In the genomic region with DNA sequence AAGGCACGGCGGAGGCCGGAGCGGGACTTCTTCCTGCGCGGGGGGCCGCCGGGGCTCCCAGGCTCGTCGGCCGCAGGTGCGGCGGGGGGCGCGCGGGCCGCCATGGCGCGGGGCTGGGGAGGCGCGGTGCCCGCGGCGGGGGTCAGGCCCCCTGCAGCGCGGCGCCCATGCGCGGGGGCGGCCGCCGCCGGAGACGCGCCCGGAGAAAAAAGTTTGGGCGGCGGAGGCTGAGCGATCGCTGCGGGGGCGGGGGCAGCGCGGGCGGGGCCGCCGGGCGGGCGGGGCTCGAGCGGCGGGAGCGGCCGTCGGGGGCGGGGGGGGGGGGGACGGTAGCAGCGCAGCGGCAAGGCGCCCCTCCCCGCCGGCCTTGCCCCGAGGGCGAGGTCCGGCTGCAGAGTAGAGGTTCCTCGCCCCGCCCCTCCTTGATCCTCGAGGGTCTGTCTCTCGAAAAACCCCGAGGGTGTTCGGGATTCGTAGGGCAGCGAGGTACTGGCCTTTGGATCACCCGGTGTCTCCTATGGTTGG, we compare ENCODE assay signal across 7 mouse cellular contexts. TPM values are rescaled to one million over a fixed set of nuclear protein-coding genes. Genes with fewer than 3 reads are reported as not detected.
A peak's percentile ranks its signal among the peaks of the same experiment; 100 is the strongest.
DNase-seq lines count a peak whose midpoint lies in the region; ATAC-seq lines count a peak whose summit lies in the region.

No protein-coding gene starts in this region.

- H3K27ac ChIP-seq in neural tube, embryonic 11.5 days (ENCODE audit: low read depth, low read length), result no peak overlapping the region
- H3K27ac ChIP-seq in embryonic facial prominence, embryonic 14.5 days (replicated peaks; ENCODE audit: low read depth, low read length), result peak overlapping the region; percentile 48; the same call in 1 of the 2 replicates
- H3K27ac ChIP-seq in kidney, embryonic 14.5 days (ENCODE audit: low read depth, low read length), result no peak overlapping the region
- H3K27ac ChIP-seq in midbrain, embryonic 13.5 days, result no peak overlapping the region

- H3K9me3 ChIP-seq in neural tube, embryonic 11.5 days (ENCODE audit: control insufficient read depth, low read length), result no peaks in the 10 kb centered on the region
- H3K9me3 ChIP-seq in embryonic facial prominence, embryonic 14.5 days (ENCODE audit: control insufficient read depth, low read length), result no peaks in the 10 kb centered on the region
- no peaks in the 10 kb centered on the region for H3K9me3 ChIP-seq in kidney, embryonic 14.5 days (ENCODE audit: control insufficient read depth, low read length)
- no peaks in the 10 kb centered on the region for H3K9me3 ChIP-seq in midbrain, embryonic 13.5 days

- peak overlapping the region; percentile 97 for H3K4me2 ChIP-seq in neural tube, embryonic 11.5 days (ENCODE audit: low read depth)
- peak overlapping the region; percentile 90 for H3K4me2 ChIP-seq in embryonic facial prominence, embryonic 14.5 days (ENCODE audit: low read depth, low read length)
- peak overlapping the region; percentile 99 for H3K4me2 ChIP-seq in kidney, embryonic 14.5 days (replicated peaks; ENCODE audit: low read depth, low read length)
- H3K4me2 ChIP-seq in midbrain, embryonic 13.5 days (replicated peaks), result peak overlapping the region; percentile 97

- no peak for ATAC-seq in neural tube, embryonic 11.5 days (ENCODE audit: insufficient read depth, low FRiP score, low TSS enrichment)
- ATAC-seq in embryonic facial prominence, embryonic 14.5 days (ENCODE audit: low read depth), result no peak
- no peak for ATAC-seq in kidney, embryonic 14.5 days (ENCODE audit: low FRiP score, low TSS enrichment)
- ATAC-seq in midbrain, embryonic 13.5 days, result no peak

- no peaks in the 10 kb centered on the region for H3K36me3 ChIP-seq in neural tube, embryonic 11.5 days (ENCODE audit: control insufficient read depth, insufficient read depth, low read length)
- H3K36me3 ChIP-seq in embryonic facial prominence, embryonic 14.5 days (ENCODE audit: control insufficient read depth, insufficient read depth, low read length), result no peaks in the 10 kb centered on the region
- H3K36me3 ChIP-seq in kidney, embryonic 14.5 days (ENCODE audit: control insufficient read depth, insufficient read depth, low read length), result no peaks in the 10 kb centered on the region
- no peaks in the 10 kb centered on the region for H3K36me3 ChIP-seq in midbrain, embryonic 13.5 days

- 0% methylated on average over 41 of the region's 74 CpGs for WGBS in neural tube, embryonic 11.5 days
- WGBS in embryonic facial prominence, embryonic 14.5 days, result 0% methylated on average over 6 of the region's 74 CpGs
- 2% methylated on average over 39 of the region's 74 CpGs for WGBS in kidney, embryonic 14.5 days
- WGBS in midbrain, embryonic 13.5 days, result under 1% methylated on average over 46 of the region's 74 CpGs

- peaks cover 41% of the 10 kb centered on the region for H3K27me3 ChIP-seq in neural tube, embryonic 11.5 days (ENCODE audit: control insufficient read depth, insufficient read depth, low read length)
- H3K27me3 ChIP-seq in embryonic facial prominence, embryonic 14.5 days (replicated peaks; ENCODE audit: control insufficient read depth, insufficient read depth, low read length), result peaks cover 40% of the 10 kb centered on the region
- H3K27me3 ChIP-seq in kidney, embryonic 14.5 days (ENCODE audit: control insufficient read depth, insufficient read depth, low read length), result peaks cover 23% of the 10 kb centered on the region
- H3K27me3 ChIP-seq in midbrain, embryonic 13.5 days, result peaks cover 65% of the 10 kb centered on the region

- peak overlapping the region; percentile 65 for H3K4me3 ChIP-seq in neural tube, embryonic 11.5 days (ENCODE audit: low read depth, low read length)
- peak overlapping the region; percentile 57 for H3K4me3 ChIP-seq in embryonic facial prominence, embryonic 14.5 days (ENCODE audit: low read depth, low read length)
- H3K4me3 ChIP-seq in kidney, embryonic 14.5 days (ENCODE audit: low read length), result peak overlapping the region; percentile 58
- peak overlapping the region; percentile 55 for H3K4me3 ChIP-seq in midbrain, embryonic 13.5 days (replicated peaks)

- DNase-seq in neural tube, embryonic 11.5 days (ENCODE audit: low spot score), result no peak
- no peak for DNase-seq in neural tube, embryonic 10.5 days (ENCODE audit: extremely low spot score, low spot score)
- no peak for DNase-seq in embryonic facial prominence, embryonic 14.5 days (ENCODE audit: low spot score)
- DNase-seq in T-cell, adult 2 months (ENCODE audit: low spot score), result no peak
- no peak for DNase-seq in right cerebral cortex, postnatal 36 days (ENCODE audit: low spot score in 2 of 2)

- peaks cover 12% of the 10 kb centered on the region for H3K4me1 ChIP-seq in neural tube, embryonic 11.5 days (ENCODE audit: control insufficient read depth, insufficient read depth, low read length)
- H3K4me1 ChIP-seq in embryonic facial prominence, embryonic 14.5 days (ENCODE audit: control insufficient read depth, insufficient read depth, low read length), result peaks cover 18% of the 10 kb centered on the region
- H3K4me1 ChIP-seq in kidney, embryonic 14.5 days (ENCODE audit: control insufficient read depth, insufficient read depth, low read length), result peaks cover 26% of the 10 kb centered on the region
- H3K4me1 ChIP-seq in midbrain, embryonic 13.5 days (replicated peaks), result peaks cover 33% of the 10 kb centered on the region

- peak overlapping the region; percentile 63 for H3K9ac ChIP-seq in neural tube, embryonic 11.5 days (ENCODE audit: low read length)
- H3K9ac ChIP-seq in embryonic facial prominence, embryonic 14.5 days (ENCODE audit: low read depth, low read length), result peak overlapping the region; percentile 74
- H3K9ac ChIP-seq in kidney, embryonic 14.5 days (ENCODE audit: low read depth, low read length), result peak overlapping the region; percentile 73
- peak overlapping the region; percentile 72 for H3K9ac ChIP-seq in midbrain, embryonic 13.5 days (replicated peaks)

RNA-seq across cellular contexts. Expression of gene C77080, which starts 12.9 kb away (rescaled TPM):
- polyA plus RNA-seq in neural tube, embryonic 11.5 days (2014; fragmentation: Nextera tagmentation; extraction: Ambion mirVana), result 3.9 and 4.3 TPM in 2 replicates
- 6.1 and 6.2 TPM in 2 replicates for polyA plus RNA-seq in embryonic facial prominence, embryonic 14.5 days (2014; fragmentation: Nextera tagmentation; extraction: Ambion mirVana)
- 7.3 and 7.8 TPM in 2 replicates for polyA plus RNA-seq in kidney, embryonic 14.5 days (2014; fragmentation: Nextera tagmentation; extraction: Ambion mirVana)
- polyA plus RNA-seq in midbrain, embryonic 13.5 days (2015; fragmentation: Nextera tagmentation; extraction: Ambion mirVana), result 5.1 and 5.4 TPM in 2 replicates

RNA-seq across cellular contexts. Expression of gene Sync, which starts 39.1 kb away (rescaled TPM):
- polyA plus RNA-seq in neural tube, embryonic 11.5 days (2014; fragmentation: Nextera tagmentation; extraction: Ambion mirVana), result 1.3 and 1.6 TPM in 2 replicates
- polyA plus RNA-seq in embryonic facial prominence, embryonic 14.5 days (2014; fragmentation: Nextera tagmentation; extraction: Ambion mirVana), result 7.9 and 11.7 TPM in 2 replicates
- polyA plus RNA-seq in kidney, embryonic 14.5 days (2014; fragmentation: Nextera tagmentation; extraction: Ambion mirVana), result 0.63 and 0.84 TPM in 2 replicates
- polyA plus RNA-seq in midbrain, embryonic 13.5 days (2015; fragmentation: Nextera tagmentation; extraction: Ambion mirVana), result 0.27 and 0.67 TPM in 2 replicates

RNA-seq across cellular contexts. Expression of gene Yars, which starts 58.7 kb away (rescaled TPM):
- polyA plus RNA-seq in neural tube, embryonic 11.5 days (2014; fragmentation: Nextera tagmentation; extraction: Ambion mirVana), result 103 and 115 TPM in 2 replicates
- polyA plus RNA-seq in embryonic facial prominence, embryonic 14.5 days (2014; fragmentation: Nextera tagmentation; extraction: Ambion mirVana), result 74.9 and 78.3 TPM in 2 replicates
- polyA plus RNA-seq in kidney, embryonic 14.5 days (2014; fragmentation: Nextera tagmentation; extraction: Ambion mirVana), result 68.4 and 92.6 TPM in 2 replicates
- polyA plus RNA-seq in midbrain, embryonic 13.5 days (2015; fragmentation: Nextera tagmentation; extraction: Ambion mirVana), result 102 and 115 TPM in 2 replicates

RNA-seq across cellular contexts. Expression of gene S100pbp, which starts 58.8 kb away (rescaled TPM):
- polyA plus RNA-seq in neural tube, embryonic 11.5 days (2014; fragmentation: Nextera tagmentation; extraction: Ambion mirVana), result 21.3 and 21.5 TPM in 2 replicates
- 12.6 and 15.5 TPM in 2 replicates for polyA plus RNA-seq in embryonic facial prominence, embryonic 14.5 days (2014; fragmentation: Nextera tagmentation; extraction: Ambion mirVana)
- polyA plus RNA-seq in kidney, embryonic 14.5 days (2014; fragmentation: Nextera tagmentation; extraction: Ambion mirVana), result 17.3 and 28.9 TPM in 2 replicates
- polyA plus RNA-seq in midbrain, embryonic 13.5 days (2015; fragmentation: Nextera tagmentation; extraction: Ambion mirVana), result 19.9 and 21.3 TPM in 2 replicates
